Mouse (Mus musculus) stomach, embryonic 16.5 days (tissue): ENCODE results near the gene Ndufs7. TPM values are rescaled to one million over a fixed set of nuclear protein-coding genes. Genes with fewer than 3 reads are reported as not detected.
A peak's percentile ranks its signal among the peaks of the same experiment; 100 is the strongest.
"Not testable (repeated sequence)": the region's sequence is repeated elsewhere in the genome, so short reads cannot be mapped to it uniquely, and the experiment has no call there.

Experiments
- ATAC-seq: fragments of 200-750 bp; cut with Nextera tagmentation; 2 replicates; pipeline ENCODE4 v1.8.0; 2017; ENCODE audit warnings: moderate number of reproducible peaks, moderate TSS enrichment; ENCODE audit not compliant: insufficient read depth, low FRiP score
- H3K27ac ChIP-seq: fragments of 300-500 bp; sonication (generic); 2 replicates; pipeline ENCODE4 v1.5.1; 2014; ENCODE audit warnings: low read length
- H3K27me3 ChIP-seq: fragments of 300-500 bp; sonication (generic); 2 replicates; pipeline ENCODE4 v1.6.1; 2014; ENCODE audit warnings: low read length, control low read depth, mixed read lengths; ENCODE audit not compliant: control insufficient read depth, insufficient read depth
- H3K36me3 ChIP-seq: fragments of 300-500 bp; sonication (generic); 2 replicates; pipeline ENCODE4 v1.6.1; 2014; ENCODE audit warnings: low read length; ENCODE audit not compliant: control insufficient read depth, insufficient read depth
- H3K4me1 ChIP-seq: fragments of 300-500 bp; sonication (generic); 2 replicates; pipeline ENCODE4 v1.6.1; 2014; ENCODE audit warnings: low read length, control low read depth, mixed read lengths; ENCODE audit not compliant: control insufficient read depth, insufficient read depth
- H3K4me2 ChIP-seq: fragments of 300-500 bp; sonication (generic); 2 replicates; pipeline ENCODE4 v1.6.1; 2014; ENCODE audit warnings: low read depth, low read length, mixed read lengths
- H3K4me3 ChIP-seq: fragments of 300-500 bp; sonication (generic); replicated peaks from 2 replicates; pipeline ENCODE4 v1.5.1; 2014; ENCODE audit warnings: mild to moderate bottlenecking, low read length
- H3K9ac ChIP-seq: fragments of 300-500 bp; sonication (generic); 2 replicates; pipeline ENCODE4 v1.6.1; 2014; ENCODE audit warnings: low read length
- H3K9me3 ChIP-seq: fragments of 300-500 bp; sonication (generic); replicated peaks from 2 replicates; pipeline ENCODE4 v1.6.1; 2016; ENCODE audit warnings: low read length, control low read depth; ENCODE audit not compliant: control insufficient read depth
- WGBS: fragments of 180-500 bp; shearing (Covaris S2); extraction: QIAGEN DNeasy Blood & Tissue Kit; methylation state at CpG from one replicate; pipeline ENCODE4 v1.1.7; 2014; 5-methylcytosine and 5-hydroxymethylcytosine counted together
- polyA plus RNA-seq: library from polyadenylated mRNA; unstranded; fragments of >200 nt; fragmentation: Nextera tagmentation; extraction: Ambion mirVana; gene quantifications from 2 replicates; pipeline ENCODE4 v1.2.1, GENCODE M21; 2015

The Ndufs7 gene
- polyA plus RNA-seq, 1 experiment from 2014 or later, result 340 TPM

- Histone ChIP-seq H3K4me1 (peaks cover 7% of the 10 kb centered on the region; the same call in 1 of the 2 replicates), H3K4me3 (no peak overlapping the region), H3K9me3 (no peaks in the 10 kb centered on the region), H3K27ac (no peak overlapping the region), H3K9ac (no peak overlapping the region), H3K27me3 (no peaks in the 10 kb centered on the region), H3K36me3 (peaks cover 34% of the 10 kb centered on the region), H3K4me2 (no peak overlapping the region)
- ATAC-seq, result no peak
- WGBS, result 95% methylated on average over 4 of the region's 4 CpGs
Observed at GRCm38 (mm10) chr10:80237020-80237419, 11.9 kb upstream of the Ndufs7 start.

- Histone ChIP-seq H3K27ac (no peak overlapping the region), H3K27me3 (no peaks in the 10 kb centered on the region), H3K4me1 (no peaks in the 10 kb centered on the region), H3K9me3 (no peaks in the 10 kb centered on the region), H3K4me2 (no peak overlapping the region), H3K36me3 (peaks cover 38% of the 10 kb centered on the region), H3K4me3 (no peak overlapping the region), H3K9ac (no peak overlapping the region)
- no peak for ATAC-seq
- WGBS, result 96% methylated on average over 3 of the region's 3 CpGs
Observed at GRCm38 (mm10) chr10:80238306-80238705, 10.6 kb upstream of the Ndufs7 start.

GRCm38 (mm10) chr10:80239791-80240190 is 9.1 kb upstream of the Ndufs7 start:
- Histone ChIP-seq H3K4me1 (no peaks in the 10 kb centered on the region), H3K27ac (no peak overlapping the region), H3K9ac (no peak overlapping the region), H3K4me3 (no peak overlapping the region), H3K9me3 (no peaks in the 10 kb centered on the region), H3K4me2 (no peak overlapping the region), H3K36me3 (peaks cover 41% of the 10 kb centered on the region), H3K27me3 (no peaks in the 10 kb centered on the region)
- 88% methylated on average over 6 of the region's 6 CpGs for WGBS
- ATAC-seq, result no peak

- Histone ChIP-seq H3K27ac (no peak overlapping the region), H3K9ac (no peak overlapping the region), H3K27me3 (no peaks in the 10 kb centered on the region), H3K4me3 (no peak overlapping the region), H3K9me3 (no peaks in the 10 kb centered on the region), H3K4me1 (peaks cover 3% of the 10 kb centered on the region; the same call in 1 of the 2 replicates), H3K36me3 (peaks cover 34% of the 10 kb centered on the region), H3K4me2 (no peak overlapping the region)
- WGBS, result 60% methylated on average over 9 of the region's 9 CpGs
- no peak for ATAC-seq
Observed at GRCm38 (mm10) chr10:80242088-80242487, 6.8 kb upstream of the Ndufs7 start.

GRCm38 (mm10) chr10:80242607-80243006 is 6.3 kb upstream of the Ndufs7 start:
- no peak overlapping the region for H3K27ac ChIP-seq

GRCm38 (mm10) chr10:80244791-80245399 is 4.0 kb upstream of the Ndufs7 start:
- Histone ChIP-seq H3K4me3 (no peak overlapping the region), H3K4me1 (peaks cover 8% of the 10 kb centered on the region), H3K4me2 (no peak overlapping the region), H3K9ac (peak overlapping the region; percentile 36), H3K36me3 (peaks cover 33% of the 10 kb centered on the region), H3K27ac (no peak overlapping the region), H3K9me3 (no peaks in the 10 kb centered on the region), H3K27me3 (no peaks in the 10 kb centered on the region)
- no peak for ATAC-seq
- WGBS, result 33% methylated on average over 5 of the region's 5 CpGs

More at GRCm38 (mm10) chr10:80242607-80243006, 6.3 kb upstream of the Ndufs7 start:
- Histone ChIP-seq H3K4me1 (peaks cover 3% of the 10 kb centered on the region; the same call in 1 of the 2 replicates), H3K27me3 (no peaks in the 10 kb centered on the region), H3K4me3 (no peak overlapping the region), H3K9me3 (no peaks in the 10 kb centered on the region), H3K9ac (no peak overlapping the region), H3K4me2 (no peak overlapping the region), H3K36me3 (peaks cover 34% of the 10 kb centered on the region)
- WGBS, result 91% methylated on average over 3 of the region's 3 CpGs
- no peak for ATAC-seq

GRCm38 (mm10) chr10:80245600-80245999 is 3.3 kb upstream of the Ndufs7 start:
- H3K4me2 ChIP-seq, result no peak overlapping the region
- H3K27me3 ChIP-seq, result no peaks in the 10 kb centered on the region
- H3K36me3 ChIP-seq, result peaks cover 29% of the 10 kb centered on the region
- 3% methylated on average over 4 of the region's 4 CpGs for WGBS
- H3K9me3 ChIP-seq, result no peaks in the 10 kb centered on the region
- H3K27ac ChIP-seq, result peak overlapping the region; percentile 14; the same call in 1 of the 2 replicates
- no peak for ATAC-seq
- H3K4me3 ChIP-seq, result no peak overlapping the region
- peak overlapping the region; percentile 36 for H3K9ac ChIP-seq
- peaks cover 15% of the 10 kb centered on the region for H3K4me1 ChIP-seq

- ATAC-seq, result no peak
Observed at GRCm38 (mm10) chr10:80247849-80248248, 1.1 kb upstream of the Ndufs7 start.

GRCm38 (mm10) chr10:80248437-80248836 is 484 bp upstream of the Ndufs7 start:
- ATAC-seq, result not testable (repeated sequence)

More at GRCm38 (mm10) chr10:80247849-80248248, 1.1 kb upstream of the Ndufs7 start:
- no peak overlapping the region for H3K27ac ChIP-seq
- no peak overlapping the region for H3K4me2 ChIP-seq
- no peak overlapping the region; the same call in 1 of the 2 replicates for H3K9ac ChIP-seq
- no peaks in the 10 kb centered on the region for H3K9me3 ChIP-seq
- peaks cover 10% of the 10 kb centered on the region; the same call in 1 of the 2 replicates for H3K36me3 ChIP-seq
- no peaks in the 10 kb centered on the region for H3K27me3 ChIP-seq
- 54% methylated on average over 6 of the region's 6 CpGs for WGBS
- no peak overlapping the region for H3K4me3 ChIP-seq
- H3K4me1 ChIP-seq, result peaks cover 19% of the 10 kb centered on the region

More at GRCm38 (mm10) chr10:80248437-80248836, 484 bp upstream of the Ndufs7 start:
- Histone ChIP-seq H3K4me2 (peak overlapping the region; percentile 90), H3K4me3 (peak overlapping the region; percentile 88), H3K4me1 (peaks cover 19% of the 10 kb centered on the region)
- not testable (repeated sequence) for H3K27me3 ChIP-seq, H3K9me3 ChIP-seq, H3K36me3 ChIP-seq, H3K27ac ChIP-seq, H3K9ac ChIP-seq
- 28% methylated on average over 3 of the region's 3 CpGs for WGBS
